Mouse (Mus musculus): Measurements from ENCODE around the gene Larp1b. TPM values are rescaled to one million over a fixed set of nuclear protein-coding genes. Genes with fewer than 3 reads are reported as not detected.
"Not testable (repeated sequence)": the region's sequence is repeated elsewhere in the genome, so short reads cannot be mapped to it uniquely, and the experiment has no call there.

The Larp1b gene
- total RNA-seq (2022): 10 to 100 TPM; 65.0 to 76.0 (median 69.7) TPM

- DNase-seq (ENCODE audit: low spot score in 2 of 2): peak; percentile 100
Observed at GRCm38 (mm10) chr3:40949170-40949902, at the start of gene Larp1b. Gene Larp1b, plus strand, starts transcription at chr3:40949828.

- DNase-seq (ENCODE audit: low spot score in 2 of 2): not testable (repeated sequence)
Observed at GRCm38 (mm10) chr3:40902443-40902842, 47.2 kb upstream of the Larp1b start, which contains the start of gene 1700034I23Rik. Gene 1700034I23Rik, minus strand, starts transcription at chr3:40902543.

- DNase-seq (ENCODE audit: low spot score in 2 of 2): no peak
Observed at GRCm38 (mm10) chr3:40938189-40938588, 11.4 kb upstream of the Larp1b start.

GRCm38 (mm10) chr3:40938592-40938991 lies 11.0 kb upstream of the Larp1b start:
- DNase-seq (ENCODE audit: low spot score in 2 of 2): no peak

GRCm38 (mm10) chr3:40939019-40939418 lies 10.6 kb upstream of the Larp1b start:
- no peak for DNase-seq (ENCODE audit: low spot score in 2 of 2)

GRCm38 (mm10) chr3:40949903-40950600 lies 424 bp downstream of the Larp1b start:
- DNase-seq (ENCODE audit: low spot score in 2 of 2): peak; percentile 16 to 27

GRCm38 (mm10) chr3:40950601-40951201 lies 1.1 kb downstream of the Larp1b start:
- DNase-seq (ENCODE audit: low spot score in 2 of 2): peak; percentile 51 to 59

GRCm38 (mm10) chr3:40951365-40951764 lies 1.7 kb downstream of the Larp1b start:
- no peak for DNase-seq (ENCODE audit: low spot score in 2 of 2)

GRCm38 (mm10) chr3:40952606-40953005 lies 3.0 kb downstream of the Larp1b start:
- no peak for DNase-seq (ENCODE audit: low spot score in 2 of 2)

- DNase-seq (ENCODE audit: low spot score in 2 of 2): no peak
Observed at GRCm38 (mm10) chr3:40954792-40955191, 5.2 kb downstream of the Larp1b start.

GRCm38 (mm10) chr3:40958831-40959230 lies 9.2 kb downstream of the Larp1b start:
- no peak for DNase-seq (ENCODE audit: low spot score in 2 of 2)

- DNase-seq (ENCODE audit: low spot score in 2 of 2): no peak
Observed at GRCm38 (mm10) chr3:40980758-40981157, 31.1 kb downstream of the Larp1b start.

- DNase-seq (ENCODE audit: low spot score in 2 of 2): no peak
Observed at GRCm38 (mm10) chr3:40987539-40987938, 37.9 kb downstream of the Larp1b start.

- DNase-seq (ENCODE audit: low spot score in 2 of 2): no peak
Observed at GRCm38 (mm10) chr3:40988722-40989121, 39.1 kb downstream of the Larp1b start.

GRCm38 (mm10) chr3:40991541-40991940 lies 41.9 kb downstream of the Larp1b start:
- DNase-seq (ENCODE audit: low spot score in 2 of 2): no peak

GRCm38 (mm10) chr3:40995161-40995560 lies 45.5 kb downstream of the Larp1b start:
- DNase-seq (ENCODE audit: low spot score in 2 of 2): no peak

GRCm38 (mm10) chr3:41009315-41009714 lies 59.7 kb downstream of the Larp1b start:
- no peak for DNase-seq (ENCODE audit: low spot score in 2 of 2)

GRCm38 (mm10) chr3:41009990-41010389 lies 60.4 kb downstream of the Larp1b start:
- no peak for DNase-seq (ENCODE audit: low spot score in 2 of 2)

GRCm38 (mm10) chr3:41010701-41011100 lies 61.1 kb downstream of the Larp1b start:
- DNase-seq (ENCODE audit: low spot score in 2 of 2): no peak

GRCm38 (mm10) chr3:41012451-41012850 lies 62.8 kb downstream of the Larp1b start:
- DNase-seq (ENCODE audit: low spot score in 2 of 2): no peak

- DNase-seq (ENCODE audit: low spot score in 2 of 2): no peak
Observed at GRCm38 (mm10) chr3:41014946-41015345, 65.3 kb downstream of the Larp1b start.

GRCm38 (mm10) chr3:41018022-41018608 lies 68.5 kb downstream of the Larp1b start:
- no peak for DNase-seq (ENCODE audit: low spot score in 2 of 2)
